Mouse (Mus musculus): Measurements from ENCODE around the gene Il12a.

GRCm38 (mm10) chr3:68660538-68660937 is 29.9 kb upstream of the Il12a start:
- TF ChIP-seq CTCF (IDR thresholded peaks at IDR 0.05; ENCODE audit: insufficient read depth, low read depth, low read length) (no peak), POLR2A (IDR thresholded peaks at IDR 0.05; ENCODE audit: insufficient read depth, low read depth, low read length) (no peak)
